Mouse (Mus musculus) small intestine, adult 2 months (tissue): ENCODE results near the gene Dyrk4.

ENCODE experiments used
- CTCF ChIP-seq: fragments of 200-500 bp; IDR thresholded peaks from 2 replicates; pipeline ENCODE4 v1.5.1; 2012; ENCODE audit warnings: low read depth, mild to moderate bottlenecking, control low read depth, inconsistent platforms, low read length, moderate library complexity, mixed read lengths; ENCODE audit not compliant: insufficient replicate concordance, insufficient read length; ENCODE audit errors: extremely low read depth
- POLR2A ChIP-seq: fragments of 200-500 bp; IDR thresholded peaks from 2 replicates; pipeline ENCODE4 v1.6.1; 2012; ENCODE audit warnings: low read depth, mild to moderate bottlenecking, control low read depth, inconsistent platforms, low read length, moderate library complexity

DNA sequence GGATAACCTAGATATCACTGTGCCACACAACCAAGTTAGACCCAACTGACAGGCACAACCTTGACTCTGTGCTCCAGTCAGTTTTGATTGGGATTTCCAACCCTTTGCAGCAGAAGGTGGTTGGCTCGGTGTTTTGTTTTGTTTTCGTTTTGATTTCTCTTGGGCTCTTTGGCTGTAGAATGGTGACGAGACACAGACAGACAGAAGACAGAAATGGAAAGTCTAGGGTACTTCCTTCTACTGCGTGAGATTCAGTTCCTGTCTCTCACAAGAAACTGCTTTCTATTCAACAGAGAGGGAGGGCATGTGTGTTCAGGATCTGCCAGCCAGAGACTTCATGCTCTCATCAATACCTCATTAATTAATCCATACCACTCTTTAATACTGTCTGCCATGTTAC lies 10.9 kb downstream of the Dyrk4 start:
- TF ChIP-seq POLR2A (no peak), CTCF (no peak)
